Mouse (Mus musculus) erythroblast, adult 5-6 weeks (primary cell): ENCODE results near the gene Mrpl28. TPM values are rescaled to one million over a fixed set of nuclear protein-coding genes. Genes with fewer than 3 reads are reported as not detected.
"Not testable (repeated sequence)": the region's sequence is repeated elsewhere in the genome, so short reads cannot be mapped to it uniquely, and the experiment has no call there.

Source experiments
- ATAC-seq: replicated peaks from 2 replicates; pipeline ENCODE4 v1.8.0; 2016; ENCODE audit warnings: moderate number of reproducible peaks, mild to moderate bottlenecking, moderate TSS enrichment, inconsistent platforms; ENCODE audit not compliant: poor library complexity, low FRiP score, severe bottlenecking
- total RNA-seq, 2 experiments: library from RNA; stranded (forward) in 1 of 2; stranded (reverse) in 1 of 2; fragments of 150-400 nt in 1 of 2; fragments of 200-764, 138-1000 nt in 1 of 2; gene quantifications; 2 replicates each; pipeline versions ENCODE4 v1.2.3 to v1.2.4; 2015 to 2017; ENCODE audit warnings: low replicate concordance in 2 of 2

Gene Mrpl28
- total RNA-seq (2015; ENCODE audit: low replicate concordance) (21.7 and 22.6 TPM in 2 replicates), total RNA-seq (2017; ENCODE audit: low replicate concordance) (10.1 and 11.0 TPM in 2 replicates)

GRCm38 (mm10) chr17:26123267-26123684 is at the start of gene Mrpl28:
Mrpl28 (plus strand) TSS chr17:26123500.
- ATAC-seq = peak; percentile 87

GRCm38 (mm10) chr17:26075246-26075645 is 48.1 kb upstream of the Mrpl28 start:
- ATAC-seq = no peak

- no peak for ATAC-seq
Observed at GRCm38 (mm10) chr17:26078851-26079250, 44.4 kb upstream of the Mrpl28 start.

- ATAC-seq = no peak
Observed at GRCm38 (mm10) chr17:26080867-26081266, 42.4 kb upstream of the Mrpl28 start.

GRCm38 (mm10) chr17:26087059-26087564 is 36.2 kb upstream of the Mrpl28 start:
- no peak for ATAC-seq

GRCm38 (mm10) chr17:26089905-26090632 is 33.2 kb upstream of the Mrpl28 start, which contains the start of gene Decr2:
Decr2 (minus strand) TSS chr17:26090337.
- peak; percentile 87 for ATAC-seq

- ATAC-seq = no peak
Observed at GRCm38 (mm10) chr17:26094531-26095110, 28.7 kb upstream of the Mrpl28 start.

- peak; percentile 61 for ATAC-seq
Observed at GRCm38 (mm10) chr17:26095121-26095740, 28.1 kb upstream of the Mrpl28 start, which contains the start of gene Nme4. Nme4 (minus strand) TSS chr17:26095602.

GRCm38 (mm10) chr17:26098461-26098860 is 24.8 kb upstream of the Mrpl28 start:
- no peak for ATAC-seq

- ATAC-seq = not testable (repeated sequence)
Observed at GRCm38 (mm10) chr17:26099316-26099715, 24.0 kb upstream of the Mrpl28 start.

- no peak for ATAC-seq
Observed at GRCm38 (mm10) chr17:26100166-26100565, 23.1 kb upstream of the Mrpl28 start.

GRCm38 (mm10) chr17:26101478-26101877 is 21.8 kb upstream of the Mrpl28 start:
- no peak for ATAC-seq

- no peak for ATAC-seq
Observed at GRCm38 (mm10) chr17:26105619-26106018, 17.7 kb upstream of the Mrpl28 start.

- ATAC-seq = no peak
Observed at GRCm38 (mm10) chr17:26110156-26110555, 13.1 kb upstream of the Mrpl28 start.

- ATAC-seq = no peak
Observed at GRCm38 (mm10) chr17:26111024-26111423, 12.3 kb upstream of the Mrpl28 start.

- ATAC-seq = no peak
Observed at GRCm38 (mm10) chr17:26111722-26112121, 11.6 kb upstream of the Mrpl28 start.

- 0 out of 2 replicates have a peak, but pooled peaks have one; percentile 11 for ATAC-seq
Observed at GRCm38 (mm10) chr17:26112751-26113150, 10.5 kb upstream of the Mrpl28 start.

GRCm38 (mm10) chr17:26113181-26113948 is 9.9 kb upstream of the Mrpl28 start, which contains the start of gene Tmem8:
Tmem8 (plus strand) TSS chr17:26113299.
- peak; percentile 86 for ATAC-seq

GRCm38 (mm10) chr17:26114061-26114460 is 9.2 kb upstream of the Mrpl28 start:
- no peak for ATAC-seq

- ATAC-seq = not testable (repeated sequence)
Observed at GRCm38 (mm10) chr17:26114461-26114860, 8.8 kb upstream of the Mrpl28 start.
